Mouse (Mus musculus): ENCODE results near the gene Siglecg. TPM values are rescaled to one million over a fixed set of nuclear protein-coding genes. Genes with fewer than 3 reads are reported as not detected.
"Not testable (repeated sequence)": the region's sequence is repeated elsewhere in the genome, so short reads cannot be mapped to it uniquely, and the experiment has no call there.

The Siglecg gene
- polyA plus RNA-seq, 1 experiment from 2014 or later = 0.48 TPM

DNA sequence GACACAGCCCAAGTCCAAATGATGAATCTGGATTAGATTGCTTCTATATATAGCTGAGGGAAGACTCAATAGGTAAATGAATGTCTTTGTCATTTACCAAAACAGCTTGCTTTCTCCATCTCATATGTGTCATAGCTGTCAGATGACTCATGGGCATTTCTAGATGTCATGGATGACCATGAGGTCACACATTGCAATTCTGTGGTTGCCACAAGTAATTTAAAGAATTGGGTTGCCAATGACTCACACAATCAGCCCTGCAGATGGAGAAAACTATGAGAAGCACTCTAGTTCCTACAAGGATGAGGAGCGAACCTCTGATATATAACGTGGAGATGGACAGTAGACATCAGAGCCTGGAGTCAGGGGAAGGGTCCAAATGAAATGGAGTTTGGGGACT is 8.5 kb upstream of the Siglecg start:
- Histone ChIP-seq H3K9ac (replicated peaks; ENCODE audit: low read depth) (no peak overlapping the region), H3K27ac (ENCODE audit: low read length) (no peak overlapping the region), H3K9me3 (ENCODE audit: low read length) (no peaks in the 10 kb centered on the region), H3K4me3 (ENCODE audit: low read depth, low read length) (no peak overlapping the region), H3K36me3 (ENCODE audit: insufficient read depth, low read length) (no peaks in the 10 kb centered on the region), H3K27me3 (replicated peaks; ENCODE audit: insufficient read depth, low read length) (no peaks in the 10 kb centered on the region), H3K4me1 (ENCODE audit: insufficient read depth, low read depth, low read length) (no peaks in the 10 kb centered on the region), H3K4me2 (replicated peaks; ENCODE audit: low read depth, low read length) (no peak overlapping the region)
- no peak for ATAC-seq
- WGBS = 80% methylated on average over 2 of the region's 2 CpGs
- no peak for TF ChIP-seq CTCF (IDR thresholded peaks at IDR 0.05)
- no peak for DNase-seq (ENCODE audit: low spot score)

DNA sequence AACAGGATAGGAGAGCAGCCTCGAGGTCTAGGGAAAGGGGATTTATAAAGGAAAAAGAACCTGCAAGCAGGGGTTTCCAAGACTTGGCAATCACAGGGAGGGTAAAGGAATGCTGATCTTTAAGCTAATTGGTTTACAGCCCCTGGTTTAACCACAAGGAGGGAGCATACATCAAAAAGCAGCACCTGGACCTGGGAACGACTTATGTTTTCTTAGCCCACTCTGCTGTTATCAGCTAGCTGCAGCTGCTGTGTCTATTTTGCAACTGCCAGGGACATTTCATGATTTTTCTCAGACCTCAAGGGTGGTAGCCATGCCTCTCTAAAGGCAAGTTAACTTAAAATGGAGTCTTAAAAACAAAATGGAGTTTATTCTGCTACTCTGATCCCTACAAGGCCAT is 5.3 kb upstream of the Siglecg start:
- no peaks in the 10 kb centered on the region for H3K27me3 ChIP-seq (replicated peaks; ENCODE audit: insufficient read depth, low read length)
- WGBS = 23% methylated on average over 2 of the region's 2 CpGs
- H3K4me2 ChIP-seq (replicated peaks; ENCODE audit: low read depth, low read length) = no peak overlapping the region
- no peak overlapping the region for H3K4me3 ChIP-seq (ENCODE audit: low read depth, low read length)
- H3K9me3 ChIP-seq (ENCODE audit: low read length) = no peaks in the 10 kb centered on the region
- TF ChIP-seq CTCF (IDR thresholded peaks at IDR 0.05) = no peak
- no peak for TF ChIP-seq EP300 (IDR thresholded peaks at IDR 0.05)
- ATAC-seq = no peak
- no peak overlapping the region for H3K9ac ChIP-seq (replicated peaks; ENCODE audit: low read depth)
- no peaks in the 10 kb centered on the region for H3K4me1 ChIP-seq (ENCODE audit: insufficient read depth, low read depth, low read length)
- H3K36me3 ChIP-seq (ENCODE audit: insufficient read depth, low read length) = no peaks in the 10 kb centered on the region
- DNase-seq (ENCODE audit: low spot score) = no peak
- H3K27ac ChIP-seq (ENCODE audit: low read length) = no peak overlapping the region

DNA sequence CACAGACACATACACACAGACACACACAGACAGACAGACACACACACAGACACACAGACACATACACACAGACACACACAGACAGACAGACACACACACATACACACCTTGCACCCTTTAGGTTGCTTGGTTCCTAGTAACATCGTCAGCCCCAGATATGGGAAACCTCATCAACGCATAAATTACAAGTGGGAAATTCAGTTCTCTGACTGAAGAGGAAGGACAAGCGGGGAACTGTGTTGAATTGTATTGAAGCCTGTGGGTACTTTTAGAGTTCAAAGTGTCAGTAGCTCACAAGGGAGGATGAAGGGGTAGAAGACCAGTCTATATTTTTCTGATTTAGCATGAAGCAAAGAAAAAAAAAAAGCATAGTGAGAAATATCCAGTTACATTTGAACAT is 431 bp upstream of the Siglecg start:
- TF ChIP-seq CTCF (IDR thresholded peaks at IDR 0.05) (no peak), EP300 (IDR thresholded peaks at IDR 0.05) (no peak)
- Histone ChIP-seq H3K36me3 (ENCODE audit: insufficient read depth, low read length) (no peaks in the 10 kb centered on the region), H3K27ac (ENCODE audit: low read length) (no peak overlapping the region), H3K4me1 (ENCODE audit: insufficient read depth, low read depth, low read length) (no peaks in the 10 kb centered on the region), H3K4me2 (replicated peaks; ENCODE audit: low read depth, low read length) (no peak overlapping the region), H3K27me3 (replicated peaks; ENCODE audit: insufficient read depth, low read length) (no peaks in the 10 kb centered on the region), H3K9me3 (ENCODE audit: low read length) (no peaks in the 10 kb centered on the region), H3K4me3 (ENCODE audit: low read depth, low read length) (no peak overlapping the region), H3K9ac (replicated peaks; ENCODE audit: low read depth) (no peak overlapping the region)
- ATAC-seq (no peak), DNase-seq (ENCODE audit: low spot score) (no peak)
- 70% methylated on average over 3 of the region's 3 CpGs for WGBS

DNA sequence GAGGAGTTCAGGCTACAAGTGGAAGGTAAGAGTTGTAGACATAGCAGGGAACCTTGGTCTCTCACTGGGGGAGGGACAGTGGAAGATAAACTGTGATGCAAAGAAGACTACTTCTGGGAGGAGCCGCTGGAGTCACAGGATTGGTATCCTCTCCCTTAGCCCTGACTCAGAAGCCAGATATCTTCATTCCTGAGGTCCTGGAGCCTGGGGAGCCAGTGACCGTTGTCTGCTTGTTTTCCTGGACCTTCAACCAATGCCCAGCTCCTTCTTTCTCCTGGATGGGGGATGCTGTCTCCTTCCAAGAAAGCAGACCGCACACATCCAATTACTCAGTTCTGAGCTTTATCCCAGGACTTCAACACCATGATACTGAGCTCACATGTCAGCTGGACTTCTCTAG is 1.1 kb downstream of the Siglecg start:
- ATAC-seq = no peak
- Histone ChIP-seq H3K27me3 (replicated peaks; ENCODE audit: insufficient read depth, low read length) (no peaks in the 10 kb centered on the region), H3K27ac (ENCODE audit: low read length) (no peak overlapping the region), H3K9ac (replicated peaks; ENCODE audit: low read depth) (no peak overlapping the region), H3K9me3 (ENCODE audit: low read length) (no peaks in the 10 kb centered on the region), H3K36me3 (ENCODE audit: insufficient read depth, low read length) (no peaks in the 10 kb centered on the region), H3K4me1 (ENCODE audit: insufficient read depth, low read depth, low read length) (no peaks in the 10 kb centered on the region), H3K4me3 (ENCODE audit: low read depth, low read length) (no peak overlapping the region), H3K4me2 (replicated peaks; ENCODE audit: low read depth, low read length) (no peak overlapping the region)
- no peak for DNase-seq (ENCODE audit: low spot score)
- 70% methylated on average over 3 of the region's 3 CpGs for WGBS
- TF ChIP-seq CTCF (IDR thresholded peaks at IDR 0.05) (no peak), EP300 (IDR thresholded peaks at IDR 0.05) (no peak)

DNA sequence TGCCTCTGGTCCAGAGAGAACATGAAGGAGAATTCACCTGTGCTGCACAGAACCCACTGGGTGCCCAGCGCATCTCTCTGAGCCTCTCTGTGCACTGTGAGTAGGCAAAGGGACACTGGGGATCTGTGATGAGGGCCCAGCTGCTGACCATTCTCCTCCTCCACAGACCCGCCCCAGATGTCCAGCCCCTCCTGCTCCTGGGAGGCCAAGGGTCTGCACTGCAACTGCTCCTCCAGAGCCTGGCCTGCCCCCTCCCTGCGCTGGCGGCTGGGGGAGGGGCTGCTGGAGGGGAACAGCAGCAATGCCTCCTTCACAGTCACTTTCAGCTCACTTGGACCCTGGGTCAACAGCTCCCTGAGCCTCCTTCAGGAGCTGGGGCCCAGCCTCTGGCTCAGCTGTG is 3.7 kb downstream of the Siglecg start:
- not testable (repeated sequence) for H3K36me3 ChIP-seq (ENCODE audit: insufficient read depth, low read length); H3K9ac ChIP-seq (replicated peaks; ENCODE audit: low read depth); H3K9me3 ChIP-seq (ENCODE audit: low read length); H3K27me3 ChIP-seq (replicated peaks; ENCODE audit: insufficient read depth, low read length); H3K27ac ChIP-seq (ENCODE audit: low read length); H3K4me2 ChIP-seq (replicated peaks; ENCODE audit: low read depth, low read length); H3K4me1 ChIP-seq (ENCODE audit: insufficient read depth, low read depth, low read length); DNase-seq (ENCODE audit: low spot score); H3K4me3 ChIP-seq (ENCODE audit: low read depth, low read length); ATAC-seq
- 42% methylated on average over 2 of the region's 4 CpGs for WGBS

DNA sequence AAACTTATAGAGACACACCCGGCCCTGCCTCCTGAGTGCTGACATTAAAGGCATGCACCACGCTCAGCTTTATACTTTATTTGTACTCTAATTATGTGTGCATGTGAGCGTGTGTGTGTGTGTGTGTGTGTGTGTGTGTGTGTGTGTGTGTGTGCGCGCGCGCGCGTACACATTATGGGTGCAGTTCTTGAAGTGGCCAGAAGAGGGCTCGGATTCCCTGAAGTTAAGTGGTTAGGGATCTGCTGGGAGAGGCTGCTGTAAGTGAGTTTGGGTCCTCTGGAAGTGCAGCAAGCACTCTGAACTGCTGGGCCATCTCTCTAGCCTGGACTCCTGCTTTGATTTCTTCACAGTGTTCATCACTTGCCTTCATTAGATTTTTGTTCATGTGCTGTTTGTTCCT is 9.3 kb downstream of the Siglecg start:
- Histone ChIP-seq H3K9ac (replicated peaks; ENCODE audit: low read depth) (no peak overlapping the region), H3K4me1 (ENCODE audit: insufficient read depth, low read depth, low read length) (no peaks in the 10 kb centered on the region), H3K4me2 (replicated peaks; ENCODE audit: low read depth, low read length) (no peak overlapping the region), H3K4me3 (ENCODE audit: low read depth, low read length) (no peak overlapping the region), H3K36me3 (ENCODE audit: insufficient read depth, low read length) (no peaks in the 10 kb centered on the region), H3K27me3 (replicated peaks; ENCODE audit: insufficient read depth, low read length) (no peaks in the 10 kb centered on the region), H3K9me3 (ENCODE audit: low read length) (no peaks in the 10 kb centered on the region), H3K27ac (ENCODE audit: low read length) (no peak overlapping the region)
- DNase-seq (ENCODE audit: low spot score) = no peak
- WGBS = 81% methylated on average over 10 of the region's 10 CpGs
- TF ChIP-seq CTCF (IDR thresholded peaks at IDR 0.05) = no peak
- TF ChIP-seq EP300 (IDR thresholded peaks at IDR 0.05) = no peak
- ATAC-seq = no peak

DNA sequence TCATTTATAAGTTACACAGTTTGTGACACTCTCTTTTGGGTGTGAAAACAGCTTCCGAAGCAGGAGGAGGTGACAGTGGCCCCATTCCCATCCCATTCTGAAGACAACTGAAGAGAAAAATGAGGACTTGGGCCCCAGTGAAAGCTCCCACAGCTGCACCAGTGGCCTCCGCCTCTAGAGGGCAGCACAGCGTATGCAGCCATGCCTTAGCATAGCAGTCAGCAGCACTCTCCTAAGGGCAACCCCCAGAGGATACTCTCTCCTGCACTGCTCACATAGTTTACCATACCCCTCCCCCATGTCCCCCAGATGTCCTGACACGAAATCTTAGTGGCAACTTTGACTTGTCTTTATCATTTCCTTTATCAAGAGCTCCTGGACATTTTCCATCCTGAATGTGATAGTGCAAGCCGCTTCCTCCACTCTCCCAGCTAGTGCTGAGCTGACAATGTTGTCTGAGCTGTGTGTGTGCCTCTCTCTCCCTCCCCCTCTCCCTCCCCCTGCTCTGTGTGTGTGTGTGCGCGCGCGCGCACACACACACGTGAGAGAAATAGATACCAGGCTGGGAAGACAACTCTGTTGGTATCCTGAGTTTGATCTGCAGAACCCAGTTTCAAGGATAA is 15.1 kb downstream of the Siglecg start:
- Histone ChIP-seq H3K27me3 (replicated peaks; ENCODE audit: insufficient read depth, low read length) (no peaks in the 10 kb centered on the region), H3K9me3 (ENCODE audit: low read length) (no peaks in the 10 kb centered on the region), H3K4me3 (ENCODE audit: low read depth, low read length) (no peak overlapping the region), H3K27ac (ENCODE audit: low read length) (no peak overlapping the region), H3K9ac (replicated peaks; ENCODE audit: low read depth) (no peak overlapping the region), H3K36me3 (ENCODE audit: insufficient read depth, low read length) (no peaks in the 10 kb centered on the region), H3K4me1 (ENCODE audit: insufficient read depth, low read depth, low read length) (no peaks in the 10 kb centered on the region), H3K4me2 (replicated peaks; ENCODE audit: low read depth, low read length) (no peak overlapping the region)
- peak; percentile 95 for ATAC-seq
- DNase-seq (ENCODE audit: low spot score) = peak; percentile 86
- 5% methylated on average over 11 of the region's 11 CpGs for WGBS
- TF ChIP-seq CTCF (IDR thresholded peaks at IDR 0.05) (peak; percentile 96), EP300 (IDR thresholded peaks at IDR 0.05) (no peak)

All from lung, postnatal 0 days (tissue).